Mouse (Mus musculus) lung, postnatal 36 days (tissue): ENCODE data around the gene Dus1l.
"Not testable (repeated sequence)": the region's sequence is repeated elsewhere in the genome, so short reads cannot be mapped to it uniquely, and the experiment has no call there.

Experiments used
- DNase-seq: peaks from one replicate; pipeline ENCODE4 v3.0.0; 2022; ENCODE audit warnings: mixed read lengths

The Dus1l gene

DNA sequence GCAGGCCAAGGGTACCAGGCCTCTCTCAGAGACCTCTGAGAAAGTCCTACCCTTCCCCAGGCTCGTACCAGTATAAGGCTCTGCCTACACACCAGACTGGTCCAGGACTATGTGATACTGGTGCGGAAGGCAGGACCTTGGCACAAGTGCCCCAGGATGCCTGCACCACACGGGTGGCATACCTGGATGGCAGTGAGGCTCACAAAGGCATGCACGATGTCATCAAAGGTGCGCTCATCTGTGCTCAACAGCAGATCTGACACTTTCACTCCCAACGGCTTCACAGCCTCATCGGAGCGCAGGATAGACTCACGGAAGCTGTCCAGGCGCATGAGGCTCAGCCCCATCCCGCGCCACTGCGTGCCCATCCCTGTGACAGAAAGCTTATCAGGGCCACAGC lies 22.0 kb upstream of the Dus1l start:
- DNase-seq: no peak

- no peak for DNase-seq
Measured at GRCm38 (mm10) chr11:120817358-120817757, 21.2 kb upstream of the Dus1l start.

GRCm38 (mm10) chr11:120812068-120812467 lies 15.9 kb upstream of the Dus1l start:
- DNase-seq: no peak

GRCm38 (mm10) chr11:120808010-120808409 lies 11.8 kb upstream of the Dus1l start:
- no peak for DNase-seq

GRCm38 (mm10) chr11:120805375-120806298 lies 9.4 kb upstream of the Dus1l start:
- DNase-seq: no peak

GRCm38 (mm10) chr11:120804769-120805168 lies 8.6 kb upstream of the Dus1l start:
- DNase-seq: no peak

GRCm38 (mm10) chr11:120804274-120804673 lies 8.1 kb upstream of the Dus1l start:
- DNase-seq: no peak

DNA sequence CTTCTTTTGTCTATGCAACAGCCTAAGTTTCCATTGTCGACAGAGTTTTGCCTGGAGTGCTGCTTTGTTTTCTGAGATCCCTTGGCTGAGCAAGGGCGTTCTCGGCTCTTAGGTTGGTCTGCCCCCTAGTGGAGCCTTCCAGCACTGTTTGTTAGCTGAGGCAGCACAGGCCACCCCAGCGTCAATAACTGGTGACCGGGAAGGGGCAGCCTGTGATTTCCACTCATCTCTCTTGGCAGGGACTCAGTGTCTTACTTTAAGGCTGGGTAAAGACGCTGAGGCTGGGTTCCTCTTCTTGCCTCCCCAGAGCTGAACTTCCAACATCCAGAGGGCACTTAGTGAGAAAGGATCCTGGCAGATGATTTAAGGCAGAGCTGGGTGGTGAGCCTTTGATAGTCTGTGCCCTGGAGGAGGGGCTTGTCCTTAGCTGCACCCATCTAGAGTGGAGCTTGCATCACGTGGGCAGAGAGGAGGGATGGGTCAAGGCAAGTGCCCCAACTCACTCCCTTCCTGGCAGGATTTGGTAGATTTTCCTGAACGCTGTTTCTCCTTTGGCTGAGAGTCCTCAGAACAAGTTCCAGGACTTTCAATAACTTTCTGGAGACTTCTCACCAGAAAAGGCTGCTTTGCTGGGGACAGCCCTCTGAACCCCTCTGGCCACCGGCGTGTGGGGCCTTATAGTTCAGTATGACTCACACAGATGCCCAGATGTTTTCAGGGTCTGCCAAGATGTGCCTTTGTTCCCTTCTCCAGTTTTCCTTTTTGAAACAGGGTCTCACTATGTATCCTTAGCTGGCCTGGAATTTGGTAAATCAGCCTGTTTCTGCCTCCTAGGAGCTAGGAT lies 4.1 kb upstream of the Dus1l start:
- peak; percentile 95 for DNase-seq

DNA sequence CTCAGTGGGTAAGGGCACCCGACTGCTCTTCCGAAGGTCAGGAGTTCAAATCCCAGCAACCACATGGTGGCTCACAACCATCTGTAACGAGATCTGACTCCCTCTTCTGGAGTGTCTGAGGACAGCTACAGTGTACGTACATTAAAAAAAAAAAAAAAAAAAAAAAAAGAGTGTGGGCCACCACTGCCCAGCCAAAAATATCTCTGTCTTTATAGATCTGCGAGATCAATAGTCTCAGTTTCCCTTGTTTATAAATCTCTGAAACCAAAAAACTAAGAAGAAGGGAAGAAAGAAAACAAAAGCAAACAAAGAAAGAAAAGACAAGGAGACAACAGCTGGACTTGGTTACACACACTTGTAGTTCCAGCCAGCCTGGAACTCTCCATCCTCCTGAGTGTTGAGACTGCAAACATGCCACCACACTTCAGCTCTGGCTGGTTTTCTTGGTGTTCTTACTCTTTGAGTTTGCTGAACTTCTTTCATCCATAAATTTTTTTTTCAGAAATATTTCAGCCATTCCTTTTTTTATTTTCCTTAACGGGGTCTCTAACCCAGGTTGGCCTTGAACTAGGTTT lies 3.2 kb upstream of the Dus1l start:
- peak; percentile 64 for DNase-seq

- DNase-seq: peak; percentile 28
Measured at GRCm38 (mm10) chr11:120798244-120798643, 2.0 kb upstream of the Dus1l start.

DNA sequence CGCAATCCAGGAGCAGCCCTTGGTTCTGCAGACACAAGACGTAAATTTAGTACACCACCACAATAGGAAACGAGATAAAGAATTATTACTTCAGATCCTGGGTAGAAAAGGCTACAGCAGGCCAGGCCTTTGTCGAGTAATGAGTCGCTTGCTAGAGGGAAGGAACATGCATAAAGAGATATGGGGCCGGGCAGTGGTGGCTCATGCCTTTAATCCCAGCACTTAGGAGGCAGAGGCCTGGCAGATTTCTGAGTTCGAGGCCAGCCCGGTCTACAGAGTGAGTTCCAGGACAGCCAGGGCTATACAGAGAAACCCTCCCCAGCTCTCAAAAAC lies 377 bp upstream of the Dus1l start:
- DNase-seq: no peak

DNA sequence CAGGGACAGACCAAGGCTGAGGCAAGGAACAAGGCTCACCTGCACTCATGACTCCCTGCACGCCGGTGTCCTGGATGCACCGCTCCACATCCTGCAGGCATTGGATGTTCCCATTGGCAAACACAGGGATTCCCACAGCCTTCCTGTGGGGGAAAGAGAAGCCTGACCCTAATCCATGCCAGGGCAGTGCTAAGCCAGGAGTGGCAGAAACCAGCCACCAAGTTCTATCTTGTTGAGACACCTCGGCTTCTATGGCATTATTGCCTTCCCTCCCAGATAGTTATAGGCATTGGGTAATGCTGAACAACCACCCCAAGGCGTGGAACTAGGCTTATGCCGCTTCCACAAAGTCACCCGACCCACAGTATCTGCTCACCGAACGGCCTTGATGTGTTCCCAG lies 3.6 kb downstream of the Dus1l start:
- DNase-seq: no peak

DNA sequence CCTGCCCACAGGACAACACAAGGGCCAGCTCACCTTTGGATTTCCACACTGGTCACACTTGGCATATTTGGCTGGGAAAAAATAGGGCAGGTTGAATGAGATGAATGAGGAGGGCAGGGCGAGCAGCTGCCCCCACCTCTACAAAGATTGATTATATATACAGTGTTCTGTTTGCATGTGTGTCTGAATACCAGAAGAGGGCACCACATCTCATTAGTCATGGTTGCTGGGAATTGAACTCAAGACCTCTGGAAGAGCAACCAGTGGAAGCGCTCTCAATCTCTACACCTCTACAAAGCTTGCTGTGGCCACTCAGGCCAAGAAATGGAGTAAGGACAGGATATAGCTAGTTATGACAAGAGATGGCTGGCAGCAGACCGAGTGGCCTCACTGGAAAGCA lies 6.4 kb downstream of the Dus1l start:
- DNase-seq: no peak

DNA sequence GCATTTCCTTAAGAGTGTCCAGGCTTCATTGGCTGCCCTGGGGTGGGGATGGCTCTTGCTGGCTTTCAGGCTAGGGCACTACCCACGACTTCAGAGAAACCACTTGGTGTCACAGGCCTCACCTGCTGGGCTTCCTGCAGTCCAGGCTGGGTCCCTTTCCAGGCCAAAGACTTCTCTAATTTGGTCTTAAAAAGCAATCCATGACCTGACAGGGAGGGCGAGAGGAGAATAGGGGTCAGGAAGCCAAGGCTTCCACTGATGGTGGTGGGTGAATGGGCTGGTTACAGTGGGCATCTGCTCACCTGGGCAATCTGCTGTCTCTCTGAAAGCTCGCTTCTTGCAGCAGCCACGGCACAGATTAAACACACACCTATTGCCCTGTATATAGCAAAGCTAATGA lies 6.8 kb downstream of the Dus1l start:
- no peak for DNase-seq

- DNase-seq: not testable (repeated sequence)
Measured at GRCm38 (mm10) chr11:120788460-120788859, 7.7 kb downstream of the Dus1l start.

- DNase-seq: no peak
Measured at GRCm38 (mm10) chr11:120785145-120785544, 11.1 kb downstream of the Dus1l start.

DNA sequence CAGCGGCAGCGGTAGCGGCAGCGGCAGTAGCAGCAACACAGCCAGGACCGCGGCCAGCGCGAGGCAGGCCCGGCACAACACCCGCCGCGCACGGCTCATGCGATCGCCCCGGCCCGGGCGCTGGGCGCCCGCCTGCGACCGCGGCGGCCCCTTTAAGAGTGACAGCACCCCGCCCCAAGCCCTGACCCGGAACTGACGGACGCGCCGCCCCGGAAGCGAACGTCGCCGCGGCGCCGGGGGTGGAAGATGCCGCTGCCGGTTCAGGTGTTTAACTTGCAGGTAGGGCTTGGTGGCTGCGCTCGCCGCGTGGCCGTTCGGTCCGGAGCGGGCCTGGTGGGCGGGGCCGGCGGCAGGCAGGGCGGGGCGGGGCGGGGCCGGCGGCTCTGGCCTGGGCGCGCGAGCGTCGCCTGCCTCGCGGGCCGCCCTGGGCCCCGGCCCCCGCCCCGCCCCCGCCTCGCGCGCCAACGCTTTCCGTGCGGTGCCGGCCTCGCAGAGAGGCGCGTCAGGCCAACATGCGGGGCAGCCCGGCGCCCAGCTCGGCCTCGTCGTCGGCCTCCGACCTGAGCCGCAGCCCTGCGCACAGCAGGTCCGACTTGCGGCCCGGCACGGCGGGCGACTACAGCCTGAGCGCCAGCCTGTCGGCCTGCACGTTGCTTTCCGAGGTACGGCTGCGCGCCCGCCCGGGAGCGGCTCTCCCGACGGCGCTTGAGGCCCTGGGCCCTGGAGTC lies 12.0 kb downstream of the Dus1l start, which contains the start of the genes Rfng and Gps1:
Rfng (minus strand) TSS at position 144 of the 728 bp plus-strand sequence.
Gps1 (plus strand) TSS at position 209 of the 728 bp plus-strand sequence.
- DNase-seq: peak; percentile 86

GRCm38 (mm10) chr11:120783426-120784063 lies 12.7 kb downstream of the Dus1l start:
- no peak for DNase-seq

DNA sequence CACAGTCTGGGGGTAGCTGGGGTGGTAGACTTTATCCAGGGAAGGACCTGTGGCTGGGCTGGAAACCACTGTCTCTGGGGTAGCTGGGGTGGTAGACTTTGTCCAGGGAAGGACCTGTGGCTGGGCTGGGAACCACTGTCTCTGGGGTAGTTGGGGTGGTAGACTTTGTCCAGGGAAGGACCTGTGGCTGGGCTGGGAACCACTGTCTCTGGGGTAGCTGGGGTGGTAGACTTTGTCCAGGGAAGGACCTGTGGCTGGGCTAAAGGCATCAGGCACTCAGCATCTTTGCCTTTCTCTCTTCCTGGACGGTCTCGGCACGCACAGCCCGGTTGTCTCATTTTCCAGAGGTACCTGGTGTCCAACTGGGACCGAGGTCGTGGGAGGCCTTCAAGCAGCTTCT lies 14.8 kb downstream of the Dus1l start:
- not testable (repeated sequence) for DNase-seq

- no peak for DNase-seq
Measured at GRCm38 (mm10) chr11:120779876-120780275, 16.3 kb downstream of the Dus1l start.

DNA sequence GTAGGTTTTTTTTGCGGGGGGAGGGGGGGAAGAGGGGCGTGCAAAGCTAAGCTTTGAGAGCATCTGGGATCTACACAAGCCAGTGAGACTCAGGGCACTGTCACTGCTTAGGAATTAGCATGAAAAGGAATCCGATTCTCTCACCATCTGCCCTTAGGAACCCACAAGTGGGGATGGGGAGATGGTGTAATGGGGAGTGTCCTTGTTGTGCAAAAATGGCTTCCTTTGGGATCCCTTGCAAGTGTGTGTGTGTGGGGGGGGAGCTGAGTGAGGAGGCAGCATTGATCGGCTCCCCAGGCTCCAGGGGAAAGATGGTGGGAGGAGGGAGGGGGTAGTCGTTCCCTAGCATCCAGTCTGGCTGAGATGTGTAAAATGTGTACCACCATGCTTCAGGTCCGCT lies 19.1 kb downstream of the Dus1l start:
- DNase-seq: no peak
